Mouse (Mus musculus): Measurements from ENCODE around the gene Prpf3. TPM values are rescaled to one million over a fixed set of nuclear protein-coding genes. Genes with fewer than 3 reads are reported as not detected.
"Not testable (repeated sequence)": the region's sequence is repeated elsewhere in the genome, so short reads cannot be mapped to it uniquely, and the experiment has no call there.

The Prpf3 gene
- total RNA-seq, 2 experiments from 2014 or later = 12.2 to 13.9 TPM

GRCm38 (mm10) chr3:95882816-95883425, 27.2 kb upstream of the Prpf3 start:
- DNase-seq = peak; percentile 78
- intact Hi-C loops (cut with DNase I; ENCODE audit: low total_unique reads) = loop anchor here (2.0 kb wide), 1 partner anchor 24 kb away; no protein-coding TSS in a partner anchor

- peak; percentile 93 for DNase-seq
- intact Hi-C loops (cut with DNase I; ENCODE audit: low total_unique reads) = loop anchor here (2.0 kb wide), 1 partner anchor 25 kb away; no protein-coding TSS in a partner anchor
Observed at GRCm38 (mm10) chr3:95881979-95882815, 26.5 kb upstream of the Prpf3 start, which contains the start of gene Ciart. TSS of gene Ciart (minus strand) at chr3:95882251.

GRCm38 (mm10) chr3:95879063-95879462, 23.4 kb upstream of the Prpf3 start:
- no peak for DNase-seq
- intact Hi-C loops (cut with DNase I; ENCODE audit: low total_unique reads) = no loop called here

- no peak for DNase-seq
- intact Hi-C loops (cut with DNase I; ENCODE audit: low total_unique reads) = no loop called here
Observed at GRCm38 (mm10) chr3:95872048-95872447, 16.4 kb upstream of the Prpf3 start.

- intact Hi-C loops (cut with DNase I; ENCODE audit: low total_unique reads) = no loop called here
- peak; percentile 87 for DNase-seq
Observed at GRCm38 (mm10) chr3:95871392-95871867, 15.7 kb upstream of the Prpf3 start, which contains the start of gene Mrps21. TSS of gene Mrps21 (minus strand) at chr3:95871519.

- intact Hi-C loops (cut with DNase I; ENCODE audit: low total_unique reads) = no loop called here
- no peak for DNase-seq
Observed at GRCm38 (mm10) chr3:95870976-95871375, 15.3 kb upstream of the Prpf3 start.

- intact Hi-C loops (cut with DNase I; ENCODE audit: low total_unique reads) = loop anchor here (10.0 kb wide), 1 partner anchor 187 kb away; the partner anchor contains the start of gene Vps45
- DNase-seq = no peak
Observed at GRCm38 (mm10) chr3:95867408-95867807, 11.7 kb upstream of the Prpf3 start.

GRCm38 (mm10) chr3:95866071-95866470, 10.4 kb upstream of the Prpf3 start:
- intact Hi-C loops (cut with DNase I; ENCODE audit: low total_unique reads) = loop anchor here (10.0 kb wide), 1 partner anchor 189 kb away; the partner anchor contains the start of gene Vps45
- DNase-seq = no peak

- intact Hi-C loops (cut with DNase I; ENCODE audit: low total_unique reads) = loop anchor here (10.0 kb wide), 1 partner anchor 189 kb away; the partner anchor contains the start of gene Vps45
- no peak for DNase-seq
Observed at GRCm38 (mm10) chr3:95865571-95865970, 9.9 kb upstream of the Prpf3 start.

GRCm38 (mm10) chr3:95865050-95865449, 9.4 kb upstream of the Prpf3 start:
- DNase-seq = no peak
- intact Hi-C loops (cut with DNase I; ENCODE audit: low total_unique reads) = loop anchor here (10.0 kb wide), 1 partner anchor 190 kb away; the partner anchor contains the start of gene Vps45

GRCm38 (mm10) chr3:95863578-95863977, 7.9 kb upstream of the Prpf3 start:
- DNase-seq = no peak
- intact Hi-C loops (cut with DNase I; ENCODE audit: low total_unique reads) = loop anchor here (5.0 to 10.0 kb wide), 2 partner anchors 44 to 191 kb away; partner anchors contain the start of gene Vps45

- peak; percentile 48 for DNase-seq
- intact Hi-C loops (cut with DNase I; ENCODE audit: low total_unique reads) = loop anchor here (5.0 to 10.0 kb wide), 2 partner anchors 46 to 193 kb away; partner anchors contain the start of gene Vps45
Observed at GRCm38 (mm10) chr3:95861796-95862195, 6.1 kb upstream of the Prpf3 start.

GRCm38 (mm10) chr3:95861216-95861615, 5.5 kb upstream of the Prpf3 start:
- no peak for DNase-seq
- intact Hi-C loops (cut with DNase I; ENCODE audit: low total_unique reads) = loop anchor here (5.0 to 10.0 kb wide), 2 partner anchors 46 to 194 kb away; partner anchors contain the start of gene Vps45

- intact Hi-C loops (cut with DNase I; ENCODE audit: low total_unique reads) = loop anchor here (5.0 to 10.0 kb wide), 2 partner anchors 47 to 194 kb away; partner anchors contain the start of gene Vps45
- DNase-seq = no peak
Observed at GRCm38 (mm10) chr3:95860323-95860722, 4.6 kb upstream of the Prpf3 start.

GRCm38 (mm10) chr3:95858278-95858677, 2.6 kb upstream of the Prpf3 start:
- DNase-seq; intact Hi-C loops (cut with DNase I; ENCODE audit: low total_unique reads): not testable (repeated sequence)

- intact Hi-C loops (cut with DNase I; ENCODE audit: low total_unique reads); DNase-seq: not testable (repeated sequence)
Observed at GRCm38 (mm10) chr3:95857050-95857449, 1.4 kb upstream of the Prpf3 start.

- intact Hi-C loops (cut with DNase I; ENCODE audit: low total_unique reads) = no loop called here
- no peak for DNase-seq
Observed at GRCm38 (mm10) chr3:95856115-95856514, 430 bp upstream of the Prpf3 start.

- intact Hi-C loops (cut with DNase I; ENCODE audit: low total_unique reads) = no loop called here
- DNase-seq = no peak
Observed at GRCm38 (mm10) chr3:95851317-95851716, 4.4 kb downstream of the Prpf3 start.

- DNase-seq = no peak
Observed at GRCm38 (mm10) chr3:95850611-95851010, 5.1 kb downstream of the Prpf3 start.

More at GRCm38 (mm10) chr3:95850611-95851010, 5.1 kb downstream of the Prpf3 start:
- intact Hi-C loops (cut with DNase I; ENCODE audit: low total_unique reads) = no loop called here

Measured in gastrocnemius, postnatal 14 days (tissue).